Mouse (Mus musculus) hindbrain, embryonic 16.5 days (tissue): ENCODE results near the gene Prkaca. TPM values are rescaled to one million over a fixed set of nuclear protein-coding genes. Genes with fewer than 3 reads are reported as not detected.
"Not testable (repeated sequence)": the region's sequence is repeated elsewhere in the genome, so short reads cannot be mapped to it uniquely, and the experiment has no call there.

Experiments used
- ATAC-seq: fragments of 200-750 bp; cut with Nextera tagmentation; 2 replicates; pipeline ENCODE4 v1.8.0; 2017; ENCODE audit warnings: moderate TSS enrichment, moderate library complexity
- H3K27ac ChIP-seq: fragments of 300-500 bp; sonication (generic); 2 replicates; pipeline ENCODE4 v1.5.1; 2014; ENCODE audit warnings: low read depth, mild to moderate bottlenecking, control low read depth, low read length, moderate library complexity
- H3K27me3 ChIP-seq: fragments of 300-500 bp; sonication (generic); replicated peaks from 2 replicates; pipeline ENCODE4 v1.6.1; 2014; ENCODE audit warnings: low read length; ENCODE audit not compliant: control insufficient read depth, insufficient read depth
- H3K36me3 ChIP-seq: fragments of 300-500 bp; sonication (generic); 2 replicates; pipeline ENCODE4 v1.6.1; 2014; ENCODE audit warnings: mild to moderate bottlenecking, low read length, moderate library complexity, mixed read lengths; ENCODE audit not compliant: control insufficient read depth, insufficient read depth
- H3K4me1 ChIP-seq: fragments of 300-500 bp; sonication (generic); 2 replicates; pipeline ENCODE4 v1.6.1; 2014; ENCODE audit warnings: low read depth, low read length; ENCODE audit not compliant: control insufficient read depth, insufficient read depth
- H3K4me2 ChIP-seq: fragments of 300-500 bp; sonication (generic); 2 replicates; pipeline ENCODE4 v1.6.1; 2014; ENCODE audit warnings: mild to moderate bottlenecking, low read length, control low read depth, moderate library complexity
- H3K4me3 ChIP-seq: fragments of 300-500 bp; sonication (generic); 2 replicates; pipeline ENCODE4 v1.5.1; 2014; ENCODE audit warnings: mild to moderate bottlenecking, low read length, control low read depth, moderate library complexity
- H3K9ac ChIP-seq: fragments of 300-500 bp; sonication (generic); 2 replicates; pipeline ENCODE4 v1.6.1; 2014; ENCODE audit warnings: low read depth, mild to moderate bottlenecking, control low read depth, low read length, moderate library complexity
- H3K9me3 ChIP-seq: fragments of 300-500 bp; sonication (generic); 2 replicates; pipeline ENCODE4 v1.6.1; 2014; ENCODE audit warnings: mild to moderate bottlenecking, low read length, moderate library complexity; ENCODE audit not compliant: control insufficient read depth
- WGBS: fragments of 180-500 bp; shearing (Covaris S2); extraction: QIAGEN DNeasy Blood & Tissue Kit; methylation state at CpG from one replicate; pipeline ENCODE4 v1.1.7; 2014; 5-methylcytosine and 5-hydroxymethylcytosine counted together
- polyA plus RNA-seq: library from polyadenylated mRNA; unstranded; fragments of >200 nt; fragmentation: Nextera tagmentation; extraction: Ambion mirVana; gene quantifications from 2 replicates; pipeline ENCODE4 v1.2.1, GENCODE M21; 2015

The Prkaca gene
- polyA plus RNA-seq, 1 experiment from 2014 or later: 202 TPM

DNA sequence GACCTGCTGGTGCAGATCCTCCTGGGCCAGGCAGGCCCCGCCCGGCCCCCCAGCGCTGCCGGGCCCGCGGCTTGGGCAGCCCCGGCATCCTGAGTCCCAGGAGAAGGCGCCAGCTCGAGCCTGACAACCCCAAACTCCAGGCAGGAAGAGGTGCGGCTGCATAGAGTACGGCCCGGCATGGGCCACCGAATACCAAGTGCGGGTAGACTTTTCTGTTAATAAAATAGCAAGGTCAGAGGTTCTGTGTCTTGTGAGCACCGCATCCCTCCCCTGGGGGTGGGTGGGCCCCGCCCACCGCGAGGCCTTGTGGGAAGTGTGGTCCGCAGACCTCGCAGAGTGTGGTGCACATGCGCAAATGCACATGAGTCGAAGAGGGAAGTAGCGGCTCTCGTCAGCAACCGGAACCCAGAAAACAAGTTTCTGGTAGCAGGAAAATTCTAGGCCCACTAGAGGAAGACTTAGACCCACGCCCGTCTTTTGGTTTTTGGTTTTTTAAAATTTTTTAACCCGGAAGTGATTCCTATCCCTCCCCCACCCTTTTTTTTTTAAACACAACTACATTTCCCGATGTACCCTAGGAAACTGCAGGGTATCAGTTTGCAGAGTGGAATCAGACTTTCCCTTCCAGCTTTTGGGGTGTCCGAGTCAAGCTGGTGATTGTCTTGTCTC lies 31.9 kb downstream of the Prkaca start:
- Histone ChIP-seq H3K27ac (peak overlapping the region; percentile 52; the same call in 1 of the 2 replicates), H3K4me2 (peak overlapping the region; percentile 83), H3K27me3 (no peaks in the 10 kb centered on the region; the same call in 1 of the 2 replicates), H3K36me3 (no peaks in the 10 kb centered on the region; the same call in 1 of the 2 replicates), H3K9me3 (no peaks in the 10 kb centered on the region), H3K4me3 (peak overlapping the region; percentile 56), H3K4me1 (peaks cover 16% of the 10 kb centered on the region), H3K9ac (peak overlapping the region; percentile 76)
- under 1% methylated on average over 30 of the region's 30 CpGs for WGBS
- peak; percentile 84 for ATAC-seq

- H3K36me3 ChIP-seq, H3K4me3 ChIP-seq, H3K9ac ChIP-seq, H3K27ac ChIP-seq, H3K4me2 ChIP-seq, H3K27me3 ChIP-seq, H3K9me3 ChIP-seq, ATAC-seq: not testable (repeated sequence)
- H3K4me1 ChIP-seq: peaks cover 18% of the 10 kb centered on the region
- 96% methylated on average over 7 of the region's 7 CpGs for WGBS
These were observed 32.7 kb downstream of the Prkaca start for GRCm38 (mm10) chr8:84005502-84005901.

DNA sequence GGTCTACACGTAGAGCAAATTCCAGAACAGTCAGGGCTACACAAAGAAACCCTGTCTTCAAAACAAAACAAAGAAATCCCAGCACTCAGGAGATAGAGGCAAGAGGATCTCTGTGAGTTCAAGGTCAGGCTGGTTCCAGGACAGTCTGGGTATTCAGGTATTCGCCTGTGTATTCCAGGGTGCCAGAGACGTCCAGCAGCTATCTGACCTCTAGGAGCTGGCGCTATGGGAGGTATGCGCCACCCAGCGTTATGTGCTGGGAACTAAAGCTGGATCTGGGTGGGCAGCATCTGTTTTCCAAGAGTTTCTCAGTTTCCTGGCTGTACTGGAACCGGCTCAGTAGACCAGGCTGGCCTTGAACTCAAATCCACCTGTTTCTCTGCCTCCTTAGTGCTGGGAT lies 35.6 kb downstream of the Prkaca start:
- Histone ChIP-seq H3K36me3 (no peaks in the 10 kb centered on the region), H3K9ac (no peak overlapping the region), H3K4me3 (no peak overlapping the region), H3K27me3 (peaks cover 24% of the 10 kb centered on the region), H3K27ac (no peak overlapping the region), H3K4me2 (no peak overlapping the region), H3K9me3 (no peaks in the 10 kb centered on the region), H3K4me1 (peaks cover 34% of the 10 kb centered on the region)
- 23% methylated on average over 7 of the region's 7 CpGs for WGBS
- ATAC-seq: no peak

DNA sequence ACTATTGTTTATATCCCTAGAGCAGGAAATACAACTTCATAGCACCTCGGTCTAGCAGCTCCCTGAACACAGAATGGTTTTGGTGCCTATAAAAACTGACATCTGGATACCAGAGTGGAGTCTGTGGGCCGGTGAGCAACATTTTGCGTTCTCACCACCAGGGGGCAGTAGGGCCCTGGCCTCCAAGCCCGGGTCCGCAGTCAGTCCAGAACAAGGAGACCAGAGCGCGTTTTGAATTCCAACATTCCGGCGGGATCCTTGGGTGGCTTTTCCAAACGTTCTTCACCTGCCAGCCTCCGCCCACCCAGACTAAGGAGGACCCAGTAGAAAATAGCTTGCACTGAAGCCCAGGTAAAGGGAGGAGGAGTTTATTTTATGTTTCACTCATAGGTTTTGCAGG lies 37.1 kb downstream of the Prkaca start:
- H3K27ac ChIP-seq: no peak overlapping the region
- H3K27me3 ChIP-seq: peaks cover 27% of the 10 kb centered on the region
- H3K4me2 ChIP-seq: no peak overlapping the region; the same call in 1 of the 2 replicates
- H3K9ac ChIP-seq: no peak overlapping the region
- H3K4me3 ChIP-seq: no peak overlapping the region
- no peaks in the 10 kb centered on the region for H3K36me3 ChIP-seq
- WGBS: 2% methylated on average over 11 of the region's 11 CpGs
- peaks cover 25% of the 10 kb centered on the region for H3K4me1 ChIP-seq
- ATAC-seq: peak; percentile 35; the same call in 1 of the 2 replicates
- H3K9me3 ChIP-seq: no peaks in the 10 kb centered on the region

GRCm38 (mm10) chr8:84010625-84011611 lies 38.1 kb downstream of the Prkaca start:
- peaks cover 27% of the 10 kb centered on the region for H3K27me3 ChIP-seq
- H3K9me3 ChIP-seq: no peaks in the 10 kb centered on the region
- H3K36me3 ChIP-seq: no peaks in the 10 kb centered on the region
- 2% methylated on average over 61 of the region's 83 CpGs for WGBS
- ATAC-seq: peak; percentile 71
- peak overlapping the region; percentile 73 for H3K9ac ChIP-seq
- H3K4me3 ChIP-seq: peak overlapping the region; percentile 66
- H3K4me1 ChIP-seq: peaks cover 22% of the 10 kb centered on the region
- H3K4me2 ChIP-seq: peak overlapping the region; percentile 100
- no peak overlapping the region for H3K27ac ChIP-seq

DNA sequence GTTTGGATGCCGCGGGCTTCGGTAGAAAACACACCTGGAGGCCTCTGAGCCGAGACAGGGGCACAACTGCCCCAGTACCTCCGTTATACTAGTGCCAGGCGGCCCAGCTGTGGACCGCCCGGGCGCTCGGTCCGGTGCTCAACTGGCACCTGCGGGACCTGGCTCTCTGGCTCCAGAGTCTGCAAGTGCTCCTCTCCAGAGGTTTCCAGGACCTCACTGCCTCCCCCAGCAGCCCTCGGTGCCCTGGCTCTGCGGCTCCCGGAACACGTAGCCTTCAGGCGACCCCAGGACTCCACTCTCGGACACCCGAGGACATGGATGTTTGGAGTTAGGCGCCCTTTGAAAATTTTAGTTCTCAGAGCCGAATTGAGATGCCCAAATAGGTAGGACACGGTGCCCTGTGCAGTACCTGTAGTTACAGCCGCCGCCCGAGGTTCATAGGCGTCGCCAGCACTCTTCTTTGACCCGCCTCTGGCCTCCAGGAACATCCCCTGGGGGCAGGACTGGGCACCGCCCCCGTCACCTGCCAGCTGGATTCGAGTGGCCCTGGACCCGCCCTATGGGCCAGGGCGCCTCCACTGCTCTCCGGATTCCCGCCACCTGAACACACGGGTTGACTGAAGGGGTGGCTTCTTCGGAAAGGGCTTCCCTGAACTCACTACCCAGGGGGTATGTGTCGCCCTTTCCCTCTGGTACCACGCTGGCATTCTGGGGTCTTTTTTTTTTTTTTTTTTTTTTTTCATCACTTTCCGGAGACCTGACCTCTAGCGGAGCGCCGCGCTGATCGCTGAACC lies 39.1 kb downstream of the Prkaca start, which contains the start of gene 2210011C24Rik:
Gene 2210011C24Rik (minus strand): TSS at position 467 of the 794 bp plus-strand sequence.
- Histone ChIP-seq H3K27me3 (peaks cover 27% of the 10 kb centered on the region), H3K9me3 (no peaks in the 10 kb centered on the region), H3K4me3 (peak within 1 kb of the TSS; percentile 66), H3K4me1 (peaks cover 22% of the 10 kb centered on the region), H3K27ac (no peak within 1 kb of the TSS), H3K36me3 (no peaks in the 10 kb centered on the region), H3K9ac (peak within 1 kb of the TSS; percentile 73), H3K4me2 (peak within 1 kb of the TSS; percentile 100)
- ATAC-seq: peak; percentile 12; the same call in 1 of the 2 replicates
- under 1% methylated on average over 45 of the region's 45 CpGs for WGBS

GRCm38 (mm10) chr8:84012499-84013165 lies 39.8 kb downstream of the Prkaca start:
- Histone ChIP-seq H3K4me3 (peak overlapping the region; percentile 66), H3K27me3 (peaks cover 27% of the 10 kb centered on the region), H3K4me2 (peak overlapping the region; percentile 100), H3K9ac (peak overlapping the region; percentile 50), H3K4me1 (peaks cover 22% of the 10 kb centered on the region), H3K27ac (no peak overlapping the region), H3K36me3 (no peaks in the 10 kb centered on the region), H3K9me3 (no peaks in the 10 kb centered on the region)
- WGBS: 7% methylated on average over 35 of the region's 35 CpGs
- ATAC-seq: no peak; the same call in 1 of the 2 replicates

DNA sequence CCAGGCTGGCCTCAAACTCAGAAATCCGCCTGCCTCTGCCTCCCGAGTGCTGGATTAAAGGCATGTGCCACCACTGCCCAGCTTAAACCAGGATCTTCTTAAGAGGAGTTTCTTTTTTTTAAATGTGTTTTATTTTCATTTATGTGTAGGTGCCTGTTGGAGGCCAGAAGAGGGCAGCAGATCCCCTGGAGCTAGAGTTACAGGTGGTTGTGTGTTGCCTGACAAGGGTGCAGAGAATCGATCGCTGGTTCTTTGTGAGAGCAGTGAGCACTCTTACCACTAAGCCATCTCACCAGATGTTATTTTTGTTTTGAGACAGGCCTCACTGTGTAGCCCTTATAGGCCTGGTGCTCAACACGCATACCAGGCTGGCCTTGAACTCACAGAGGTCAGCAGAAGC lies 43.0 kb downstream of the Prkaca start:
- Histone ChIP-seq H3K9me3 (no peaks in the 10 kb centered on the region), H3K9ac (no peak overlapping the region), H3K4me2 (no peak overlapping the region), H3K4me1 (peaks cover 17% of the 10 kb centered on the region), H3K27ac (no peak overlapping the region), H3K36me3 (no peaks in the 10 kb centered on the region), H3K4me3 (no peak overlapping the region), H3K27me3 (peaks cover 17% of the 10 kb centered on the region)
- 90% methylated on average over 5 of the region's 5 CpGs for WGBS
- ATAC-seq: no peak
